ENCODE assay signal across 8 mouse cellular contexts in genomic region chr5:96964062-96965028, GRCm38 (mm10). TPM values are rescaled to one million over a fixed set of nuclear protein-coding genes. Genes with fewer than 3 reads are reported as not detected.
DNase-seq lines count a peak whose midpoint lies in the region; ATAC-seq lines count a peak whose summit lies in the region.

No protein-coding gene starts in this region.

- no peaks in the 10 kb centered on the region for H3K36me3 ChIP-seq in heart, embryonic 10.5 days
- H3K36me3 ChIP-seq in hindbrain, embryonic 12.5 days, result no peaks in the 10 kb centered on the region
- H3K36me3 ChIP-seq in limb, embryonic 12.5 days, result no peaks in the 10 kb centered on the region

- 2% methylated on average over 14 of the region's 14 CpGs for WGBS in heart, embryonic 10.5 days
- WGBS in hindbrain, embryonic 12.5 days, result 4% methylated on average over 14 of the region's 14 CpGs
- 4% methylated on average over 14 of the region's 14 CpGs for WGBS in limb, embryonic 12.5 days

- H3K4me1 ChIP-seq in heart, embryonic 10.5 days, result peaks cover 18% of the 10 kb centered on the region
- H3K4me1 ChIP-seq in hindbrain, embryonic 12.5 days, result peaks cover 12% of the 10 kb centered on the region
- peaks cover 28% of the 10 kb centered on the region for H3K4me1 ChIP-seq in limb, embryonic 12.5 days (replicated peaks)

- H3K27ac ChIP-seq in heart, embryonic 10.5 days, result peak overlapping the region; percentile 77
- H3K27ac ChIP-seq in hindbrain, embryonic 12.5 days, result no peak overlapping the region
- peak overlapping the region; percentile 56; the same call in 1 of the 2 replicates for H3K27ac ChIP-seq in limb, embryonic 12.5 days

- no peaks in the 10 kb centered on the region for H3K27me3 ChIP-seq in heart, embryonic 10.5 days (ENCODE audit: insufficient read depth, poor library complexity, severe bottlenecking)
- no peaks in the 10 kb centered on the region for H3K27me3 ChIP-seq in hindbrain, embryonic 12.5 days
- H3K27me3 ChIP-seq in limb, embryonic 12.5 days, result no peaks in the 10 kb centered on the region

- no peaks in the 10 kb centered on the region for H3K9me3 ChIP-seq in heart, embryonic 10.5 days
- H3K9me3 ChIP-seq in hindbrain, embryonic 12.5 days (replicated peaks), result no peaks in the 10 kb centered on the region
- H3K9me3 ChIP-seq in limb, embryonic 12.5 days, result no peaks in the 10 kb centered on the region

- DNase-seq in heart, embryonic 10.5 days (ENCODE audit: low spot score), result no peak
- DNase-seq in heart, postnatal 36 days, result no peak
- DNase-seq in retina, postnatal 1 day, result peak; percentile 56
- DNase-seq in cerebellum, adult 18-20 months, result no peak
- DNase-seq in lung, postnatal 14 days, result no peak

- peak overlapping the region; percentile 20; the same call in 1 of the 2 replicates for H3K9ac ChIP-seq in hindbrain, embryonic 12.5 days
- H3K9ac ChIP-seq in limb, embryonic 12.5 days (replicated peaks), result no peak overlapping the region

- intact Hi-C loops in heart, postnatal 36 days (cut with DNase I), result no loop called here

- peak; percentile 11 for ATAC-seq in activated CD4-positive, CD25-positive, alpha-beta regulatory T cell, adult 4 months
- ATAC-seq in hindbrain, embryonic 12.5 days (ENCODE audit: low FRiP score), result no peak
- ATAC-seq in limb, embryonic 12.5 days (ENCODE audit: insufficient number of reproducible peaks, insufficient read depth, low FRiP score, low TSS enrichment, low read depth), result no peak

- peak overlapping the region; percentile 44 for H3K4me2 ChIP-seq in hindbrain, embryonic 12.5 days (replicated peaks)
- H3K4me2 ChIP-seq in limb, embryonic 12.5 days, result peak overlapping the region; percentile 48

- H3K4me3 ChIP-seq in heart, embryonic 10.5 days, result peak overlapping the region; percentile 47
- H3K4me3 ChIP-seq in hindbrain, embryonic 12.5 days, result peak overlapping the region; percentile 11; the same call in 1 of the 2 replicates
- H3K4me3 ChIP-seq in limb, embryonic 12.5 days (replicated peaks), result peak overlapping the region; percentile 12; the same call in 1 of the 2 replicates

RNA-seq across cellular contexts. Expression of gene Bmp2k, which starts 33.1 kb away (rescaled TPM):
- polyA plus RNA-seq in heart, embryonic 10.5 days (2016; fragmentation: Nextera tagmentation; extraction: Ambion mirVana), result 10.2 and 12.3 TPM in 2 replicates
- 1 to 10 TPM; 8.9 to 9.1 TPM for total RNA-seq in heart, postnatal 36 days (2021)
- polyA plus RNA-seq in activated CD4-positive, CD25-positive, alpha-beta regulatory T cell, adult 4 months (2017; shearing (Covaris generic)), result 10 to 100 TPM in 1 of 2 experiments, 1 to 10 TPM in 1; 8.3 to 19.3 TPM
- 12.8 and 15.2 TPM in 2 replicates for polyA plus RNA-seq in hindbrain, embryonic 12.5 days (2016; fragmentation: Nextera tagmentation; extraction: Ambion mirVana)
- 8.5 TPM in 2 replicates for polyA plus RNA-seq in limb, embryonic 12.5 days (2016; fragmentation: Nextera tagmentation; extraction: Ambion mirVana)
